Mouse (Mus musculus): ENCODE results near the gene Lrrc1. TPM values are rescaled to one million over a fixed set of nuclear protein-coding genes. Genes with fewer than 3 reads are reported as not detected.

The Lrrc1 gene
- polyA plus RNA-seq, 1 experiment from 2014 or later = 22.3 TPM

DNA sequence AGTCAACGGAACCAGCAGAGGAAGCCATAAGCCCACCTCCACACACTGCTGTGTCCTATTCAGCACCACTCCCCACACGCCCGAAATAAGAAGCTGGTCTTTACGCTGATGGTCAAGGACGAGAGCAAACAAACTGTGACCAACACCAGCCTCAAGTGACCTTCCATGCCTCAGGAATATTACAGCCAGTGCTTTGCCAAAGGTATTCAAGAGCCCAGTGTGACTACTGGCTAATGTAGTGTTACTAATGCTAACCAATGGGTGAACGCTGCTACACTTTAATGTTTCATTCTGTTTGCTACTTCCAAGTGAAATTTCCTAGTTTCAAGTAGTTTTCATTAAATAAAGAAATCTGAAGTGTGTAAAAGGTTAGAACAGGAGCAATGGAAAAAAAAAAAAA is 105.3 kb downstream of the Lrrc1 start:
- peaks cover 13% of the 10 kb centered on the region; the same call in 1 of the 2 replicates for H3K36me3 ChIP-seq (ENCODE audit: control insufficient read depth, insufficient read depth)
- no peaks in the 10 kb centered on the region for H3K27me3 ChIP-seq (replicated peaks; ENCODE audit: control insufficient read depth, insufficient read depth, low read length)
- WGBS = 81% methylated on average over 6 of the region's 6 CpGs
- H3K9ac ChIP-seq (ENCODE audit: low read depth, low read length) = no peak overlapping the region
- H3K4me2 ChIP-seq (replicated peaks; ENCODE audit: low read depth) = no peak overlapping the region
- no peaks in the 10 kb centered on the region for H3K9me3 ChIP-seq (ENCODE audit: control insufficient read depth)
- H3K4me3 ChIP-seq (ENCODE audit: low read depth, low read length) = no peak overlapping the region
- H3K27ac ChIP-seq (ENCODE audit: low read depth, low read length) = no peak overlapping the region
- H3K4me1 ChIP-seq (replicated peaks; ENCODE audit: control insufficient read depth, insufficient read depth, low read length) = no peaks in the 10 kb centered on the region
- ATAC-seq = no peak
- TF ChIP-seq CTCF (IDR thresholded peaks at IDR 0.05; ENCODE audit: low read depth) = no peak

DNA sequence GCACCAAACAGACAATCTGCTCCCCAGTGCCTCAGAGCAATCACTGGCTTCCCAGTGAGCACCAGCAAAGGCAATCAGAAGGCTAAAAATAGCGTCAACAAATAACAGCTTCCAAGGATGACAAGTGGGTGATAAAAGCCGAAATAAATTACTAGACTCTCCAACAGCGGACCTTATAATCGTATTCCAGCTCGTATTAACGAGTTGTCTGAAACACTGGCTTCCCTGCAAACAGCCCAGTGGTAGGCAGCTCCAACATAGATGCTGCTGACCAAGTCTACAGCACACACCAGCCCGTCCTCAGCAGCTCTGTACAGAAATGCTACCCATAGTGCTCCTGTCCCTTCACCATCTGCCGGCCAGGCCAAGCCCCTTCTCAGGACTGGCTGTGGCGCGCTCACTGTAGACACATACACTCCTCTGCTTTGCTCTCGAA is 105.8 kb downstream of the Lrrc1 start:
- Histone ChIP-seq H3K27me3 (replicated peaks; ENCODE audit: control insufficient read depth, insufficient read depth, low read length) (no peaks in the 10 kb centered on the region), H3K36me3 (ENCODE audit: control insufficient read depth, insufficient read depth) (peaks cover 17% of the 10 kb centered on the region; the same call in 1 of the 2 replicates), H3K4me1 (replicated peaks; ENCODE audit: control insufficient read depth, insufficient read depth, low read length) (no peaks in the 10 kb centered on the region), H3K9me3 (ENCODE audit: control insufficient read depth) (no peaks in the 10 kb centered on the region), H3K9ac (ENCODE audit: low read depth, low read length) (no peak overlapping the region), H3K4me2 (replicated peaks; ENCODE audit: low read depth) (no peak overlapping the region), H3K4me3 (ENCODE audit: low read depth, low read length) (no peak overlapping the region), H3K27ac (ENCODE audit: low read depth, low read length) (no peak overlapping the region)
- no peak for TF ChIP-seq CTCF (IDR thresholded peaks at IDR 0.05; ENCODE audit: low read depth)
- 62% methylated on average over 11 of the region's 11 CpGs for WGBS
- ATAC-seq = no peak

GRCm38 (mm10) chr9:77437131-77437530 is 107.5 kb downstream of the Lrrc1 start:
- Histone ChIP-seq H3K4me3 (ENCODE audit: low read depth, low read length) (no peak overlapping the region), H3K27me3 (replicated peaks; ENCODE audit: control insufficient read depth, insufficient read depth, low read length) (no peaks in the 10 kb centered on the region), H3K27ac (ENCODE audit: low read depth, low read length) (no peak overlapping the region), H3K36me3 (ENCODE audit: control insufficient read depth, insufficient read depth) (peaks cover 19% of the 10 kb centered on the region), H3K4me1 (replicated peaks; ENCODE audit: control insufficient read depth, insufficient read depth, low read length) (no peaks in the 10 kb centered on the region), H3K9me3 (ENCODE audit: control insufficient read depth) (no peaks in the 10 kb centered on the region), H3K4me2 (replicated peaks; ENCODE audit: low read depth) (no peak overlapping the region), H3K9ac (ENCODE audit: low read depth, low read length) (no peak overlapping the region)
- no peak for ATAC-seq
- no peak for TF ChIP-seq CTCF (IDR thresholded peaks at IDR 0.05; ENCODE audit: low read depth)
- 87% methylated on average over 6 of the region's 6 CpGs for WGBS

DNA sequence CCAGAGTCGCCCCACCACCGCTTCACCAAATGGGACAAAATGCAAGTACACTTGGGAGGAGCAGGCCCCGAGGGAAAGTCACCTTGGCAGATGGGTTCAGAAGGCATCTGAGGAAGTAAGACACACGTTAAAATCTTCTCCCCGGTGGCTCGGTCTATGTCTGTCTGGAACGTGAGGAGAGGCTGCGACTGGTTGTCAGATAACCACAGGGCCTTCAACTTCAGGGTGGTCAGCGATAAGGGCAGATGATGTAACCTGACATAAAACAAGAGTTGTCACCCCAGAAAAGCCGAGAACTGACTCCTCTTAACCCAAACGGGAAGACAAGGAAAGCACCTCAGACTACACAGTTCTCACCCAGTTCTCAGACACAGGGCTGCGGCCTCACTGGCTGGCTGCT is 109.7 kb downstream of the Lrrc1 start:
- Histone ChIP-seq H3K9ac (ENCODE audit: low read depth, low read length) (no peak overlapping the region), H3K27ac (ENCODE audit: low read depth, low read length) (no peak overlapping the region), H3K27me3 (replicated peaks; ENCODE audit: control insufficient read depth, insufficient read depth, low read length) (no peaks in the 10 kb centered on the region), H3K4me3 (ENCODE audit: low read depth, low read length) (no peak overlapping the region), H3K4me1 (replicated peaks; ENCODE audit: control insufficient read depth, insufficient read depth, low read length) (no peaks in the 10 kb centered on the region; the same call in 1 of the 2 replicates), H3K36me3 (ENCODE audit: control insufficient read depth, insufficient read depth) (peaks cover 25% of the 10 kb centered on the region), H3K9me3 (ENCODE audit: control insufficient read depth) (no peaks in the 10 kb centered on the region), H3K4me2 (replicated peaks; ENCODE audit: low read depth) (no peak overlapping the region)
- TF ChIP-seq CTCF (IDR thresholded peaks at IDR 0.05; ENCODE audit: low read depth) = no peak
- no peak for ATAC-seq
- WGBS = 82% methylated on average over 12 of the region's 12 CpGs

DNA sequence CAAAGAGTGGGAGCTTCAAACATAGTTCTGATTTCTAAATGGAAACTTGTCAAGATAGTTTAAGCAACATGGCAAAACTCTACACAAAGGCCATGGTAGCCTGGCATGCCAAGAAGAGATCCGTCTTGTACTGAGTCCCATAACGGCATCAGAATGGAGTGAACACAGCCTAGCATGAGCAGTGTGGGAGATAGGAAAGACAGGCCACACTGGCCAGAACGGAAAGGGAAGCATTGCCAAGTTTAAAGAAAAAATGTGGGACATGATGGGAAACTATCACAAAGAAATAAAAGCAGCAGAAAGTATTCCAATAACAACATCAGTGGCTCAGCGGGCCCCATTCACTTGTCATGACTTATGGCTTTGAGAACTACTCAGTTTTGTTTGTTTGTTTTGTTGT is 111.2 kb downstream of the Lrrc1 start:
- Histone ChIP-seq H3K9ac (ENCODE audit: low read depth, low read length) (no peak overlapping the region), H3K27me3 (replicated peaks; ENCODE audit: control insufficient read depth, insufficient read depth, low read length) (no peaks in the 10 kb centered on the region), H3K9me3 (ENCODE audit: control insufficient read depth) (no peaks in the 10 kb centered on the region), H3K4me3 (ENCODE audit: low read depth, low read length) (no peak overlapping the region), H3K4me1 (replicated peaks; ENCODE audit: control insufficient read depth, insufficient read depth, low read length) (peaks cover 8% of the 10 kb centered on the region), H3K36me3 (ENCODE audit: control insufficient read depth, insufficient read depth) (peaks cover 19% of the 10 kb centered on the region), H3K4me2 (replicated peaks; ENCODE audit: low read depth) (no peak overlapping the region), H3K27ac (ENCODE audit: low read depth, low read length) (no peak overlapping the region)
- WGBS = 90% methylated on average over 4 of the region's 4 CpGs
- no peak for TF ChIP-seq CTCF (IDR thresholded peaks at IDR 0.05; ENCODE audit: low read depth)
- no peak for ATAC-seq

GRCm38 (mm10) chr9:77432030-77432429 is 112.6 kb downstream of the Lrrc1 start:
- H3K9ac ChIP-seq (ENCODE audit: low read depth, low read length) = no peak overlapping the region
- H3K27ac ChIP-seq (ENCODE audit: low read depth, low read length) = no peak overlapping the region
- H3K9me3 ChIP-seq (ENCODE audit: control insufficient read depth) = no peaks in the 10 kb centered on the region
- H3K36me3 ChIP-seq (ENCODE audit: control insufficient read depth, insufficient read depth) = peaks cover 12% of the 10 kb centered on the region
- WGBS = 80% methylated on average over 17 of the region's 17 CpGs
- no peak for ATAC-seq
- no peak overlapping the region for H3K4me2 ChIP-seq (replicated peaks; ENCODE audit: low read depth)
- no peaks in the 10 kb centered on the region for H3K27me3 ChIP-seq (replicated peaks; ENCODE audit: control insufficient read depth, insufficient read depth, low read length)
- H3K4me3 ChIP-seq (ENCODE audit: low read depth, low read length) = no peak overlapping the region
- no peak for TF ChIP-seq CTCF (IDR thresholded peaks at IDR 0.05; ENCODE audit: low read depth)
- H3K4me1 ChIP-seq (replicated peaks; ENCODE audit: control insufficient read depth, insufficient read depth, low read length) = peaks cover 13% of the 10 kb centered on the region
